Mouse (Mus musculus): ENCODE measurements around the gene Mov10.

- no peak for TF ChIP-seq TAL1 (conservative IDR thresholded peaks at IDR 0.05; ENCODE audit: low read depth, low read length)
- no peak for TF ChIP-seq CTCF (IDR thresholded peaks at IDR 0.05; ENCODE audit: low read depth, low read length)
- TF ChIP-seq POLR2AphosphoS5 (IDR thresholded peaks at IDR 0.05; ENCODE audit: insufficient replicate concordance, low read depth, low read length): no peak
- TF ChIP-seq GATA1 (IDR thresholded peaks at IDR 0.05; ENCODE audit: borderline replicate concordance, low read length): no peak
- TF ChIP-seq GATA2 (IDR thresholded peaks at IDR 0.05; ENCODE audit: borderline replicate concordance, low read depth, low read length): no peak
Observed at GRCm38 (mm10) chr3:104811752-104812151, 6.6 kb downstream of the Mov10 start.
